Mouse (Mus musculus): ENCODE results near the gene Tshb.

GRCm38 (mm10) chr3:102733050-102733449 is 49.5 kb downstream of the Tshb start:
- no peak for TF ChIP-seq GATA1 (IDR thresholded peaks at IDR 0.05; ENCODE audit: low read length)
- no peak for TF ChIP-seq TAL1 (IDR thresholded peaks at IDR 0.05; ENCODE audit: low read length)
